Mouse (Mus musculus) urinary bladder, postnatal 14 days (tissue): Measurements from ENCODE around the gene Catip.

Experiments used
- DNase-seq: peaks from one replicate; pipeline ENCODE4 v3.0.0; 2021; ENCODE audit warnings: low spot score

Catip gene

GRCm38 (mm10) chr1:74343161-74343560 is 18.7 kb upstream of the Catip start:
- DNase-seq, result no peak

- DNase-seq, result no peak
Measured at GRCm38 (mm10) chr1:74344163-74344916, 17.6 kb upstream of the Catip start.

DNA sequence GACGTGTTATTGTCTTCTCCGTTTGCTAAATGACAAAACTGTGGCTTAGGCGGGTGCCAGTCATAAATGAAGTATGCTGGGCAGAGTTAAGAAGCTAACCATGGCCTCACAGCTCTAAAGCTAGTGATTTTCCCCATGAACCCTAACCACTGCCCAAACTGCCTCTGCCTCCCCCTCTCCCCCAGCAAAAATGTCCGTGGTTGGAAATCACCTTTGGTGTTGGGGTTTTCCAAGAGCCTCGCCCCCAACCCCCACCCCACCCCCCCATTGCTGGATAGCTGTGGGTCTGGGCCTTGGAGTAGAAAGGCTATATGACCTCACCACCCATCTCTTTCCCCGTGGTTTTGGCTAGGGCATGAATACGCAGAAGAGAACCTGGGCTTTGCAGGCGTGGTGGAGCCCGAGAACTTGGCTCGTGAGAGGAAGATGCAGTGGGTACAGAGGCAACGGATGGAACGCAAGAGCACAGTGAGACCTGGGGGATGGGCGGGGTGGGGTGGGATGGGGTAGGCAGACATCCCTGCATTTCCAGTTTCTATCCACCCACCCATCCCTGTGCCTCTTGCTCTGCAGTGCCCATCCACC is 10.6 kb upstream of the Catip start:
- DNase-seq, result no peak

- no peak for DNase-seq
Measured at GRCm38 (mm10) chr1:74352532-74353096, 9.3 kb upstream of the Catip start.

DNA sequence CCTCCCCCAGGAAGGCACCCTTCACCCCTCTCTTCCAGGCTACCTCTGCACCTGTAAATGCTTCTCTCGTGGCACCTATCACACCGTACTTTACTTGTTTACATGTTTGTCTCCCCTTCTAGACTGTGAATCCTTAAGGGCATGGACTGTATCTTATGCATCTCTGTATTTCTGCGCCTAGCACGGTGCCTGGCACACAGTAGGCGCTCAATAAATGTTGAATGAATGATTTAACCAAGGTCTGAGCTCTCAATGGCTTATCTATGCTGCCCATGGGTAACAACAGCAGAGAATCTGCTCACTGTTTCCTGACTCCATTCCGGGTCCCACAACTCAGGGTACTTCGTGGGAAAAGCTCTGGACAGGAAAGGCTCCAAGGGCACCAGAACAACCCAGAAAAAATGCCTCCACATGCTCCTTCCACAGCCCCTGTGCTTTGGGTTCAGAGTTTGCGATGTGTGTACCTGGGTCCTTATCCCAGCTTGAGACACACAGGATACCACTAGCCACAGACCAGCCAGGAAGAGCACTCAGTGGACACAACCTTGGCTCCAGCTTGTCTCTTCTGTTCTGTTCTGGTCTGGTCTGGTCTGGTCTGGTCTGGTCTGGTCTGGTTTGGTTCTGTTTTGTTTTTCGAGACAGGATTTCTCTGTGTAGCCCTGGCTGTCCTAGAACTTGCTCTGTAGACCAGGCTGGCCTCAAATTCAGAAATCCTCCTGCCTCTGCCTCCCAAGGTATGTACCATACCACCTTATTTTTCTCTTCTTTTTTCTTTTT is 8.3 kb upstream of the Catip start:
- DNase-seq, result no peak

DNA sequence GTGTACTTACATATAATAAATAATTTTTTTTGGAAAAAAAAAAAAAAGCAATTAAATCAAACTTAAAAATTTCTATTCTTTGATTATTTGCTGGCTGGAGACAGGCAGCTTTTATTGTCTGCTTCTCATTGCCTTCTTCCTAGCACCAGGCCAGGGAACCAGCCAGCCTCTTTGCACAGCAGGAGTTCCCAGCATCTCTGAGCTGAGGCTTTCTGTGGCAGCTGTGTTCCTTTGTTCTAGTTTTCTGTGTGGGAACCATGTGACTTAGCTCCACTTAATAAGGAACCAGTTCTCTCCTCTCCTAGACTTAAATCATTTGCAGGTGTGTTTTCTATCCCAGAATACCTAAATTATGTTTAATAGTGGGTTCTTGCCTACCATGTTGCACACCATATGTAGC is 4.4 kb upstream of the Catip start:
- no peak for DNase-seq

GRCm38 (mm10) chr1:74359952-74360517 is 1.9 kb upstream of the Catip start:
- DNase-seq, result no peak

DNA sequence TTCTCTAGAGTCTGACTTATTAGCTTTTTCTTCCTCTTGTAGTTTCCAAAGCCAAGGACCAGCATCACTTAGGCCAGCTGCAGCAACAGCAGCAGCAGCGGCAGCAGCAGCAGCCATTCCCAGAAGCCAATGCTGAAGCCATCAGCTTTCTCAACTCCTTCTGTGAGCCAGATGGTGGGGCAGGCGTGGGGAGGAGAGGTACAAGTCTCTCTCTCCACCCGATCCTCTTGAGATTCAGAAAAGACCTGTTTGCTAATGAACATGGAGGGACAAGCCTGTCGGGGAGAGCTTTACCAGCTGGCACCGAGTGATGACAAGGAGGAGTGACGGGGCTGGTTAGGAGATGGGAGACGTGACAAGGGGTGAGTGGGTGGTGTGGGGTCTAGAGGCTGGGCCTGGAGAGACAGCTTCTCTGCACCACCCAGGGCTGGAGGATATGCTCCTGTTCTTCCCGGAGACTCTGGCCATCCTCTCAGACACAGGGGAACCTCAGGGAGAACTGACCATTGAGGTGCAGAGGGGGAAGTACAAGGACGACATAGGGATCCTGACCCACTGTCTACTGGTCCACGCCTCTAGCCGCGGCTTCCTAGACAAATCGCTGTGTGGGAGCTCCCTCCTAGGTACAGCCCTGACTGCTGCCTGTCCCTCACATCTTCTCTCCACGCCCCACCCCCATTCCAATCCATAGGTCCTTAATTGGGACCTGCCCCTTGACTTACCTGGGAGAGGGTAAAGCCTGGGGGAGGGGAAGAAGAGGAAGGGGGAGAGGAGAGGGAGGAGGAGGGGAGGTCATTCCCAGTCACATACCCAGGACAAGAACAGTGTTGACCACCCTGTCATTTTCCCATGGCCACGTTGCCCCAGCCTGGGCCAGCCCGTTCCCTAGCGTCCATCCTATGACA is 669 bp downstream of the Catip start:
- no peak for DNase-seq

DNA sequence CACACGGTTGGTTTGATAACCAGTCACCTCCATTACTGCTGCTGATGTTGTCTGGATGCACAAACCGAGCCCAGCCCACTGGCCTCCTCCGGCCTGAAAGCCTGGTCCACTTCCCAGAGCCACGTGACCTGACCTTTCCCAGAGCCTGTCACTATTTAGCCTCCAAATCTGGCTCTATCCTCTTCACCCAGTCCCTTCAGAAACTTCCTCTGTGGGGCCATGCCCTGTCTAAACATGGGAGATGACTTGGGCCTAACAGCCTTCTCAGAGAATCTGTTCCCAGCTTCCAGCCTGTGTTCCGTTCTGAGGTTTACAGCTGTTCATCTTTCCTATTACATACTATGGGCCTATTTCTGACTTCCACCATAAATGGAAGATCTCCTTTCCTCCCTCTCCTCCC is 1.5 kb downstream of the Catip start:
- DNase-seq, result no peak

GRCm38 (mm10) chr1:74364270-74364669 is 2.4 kb downstream of the Catip start:
- DNase-seq, result no peak

DNA sequence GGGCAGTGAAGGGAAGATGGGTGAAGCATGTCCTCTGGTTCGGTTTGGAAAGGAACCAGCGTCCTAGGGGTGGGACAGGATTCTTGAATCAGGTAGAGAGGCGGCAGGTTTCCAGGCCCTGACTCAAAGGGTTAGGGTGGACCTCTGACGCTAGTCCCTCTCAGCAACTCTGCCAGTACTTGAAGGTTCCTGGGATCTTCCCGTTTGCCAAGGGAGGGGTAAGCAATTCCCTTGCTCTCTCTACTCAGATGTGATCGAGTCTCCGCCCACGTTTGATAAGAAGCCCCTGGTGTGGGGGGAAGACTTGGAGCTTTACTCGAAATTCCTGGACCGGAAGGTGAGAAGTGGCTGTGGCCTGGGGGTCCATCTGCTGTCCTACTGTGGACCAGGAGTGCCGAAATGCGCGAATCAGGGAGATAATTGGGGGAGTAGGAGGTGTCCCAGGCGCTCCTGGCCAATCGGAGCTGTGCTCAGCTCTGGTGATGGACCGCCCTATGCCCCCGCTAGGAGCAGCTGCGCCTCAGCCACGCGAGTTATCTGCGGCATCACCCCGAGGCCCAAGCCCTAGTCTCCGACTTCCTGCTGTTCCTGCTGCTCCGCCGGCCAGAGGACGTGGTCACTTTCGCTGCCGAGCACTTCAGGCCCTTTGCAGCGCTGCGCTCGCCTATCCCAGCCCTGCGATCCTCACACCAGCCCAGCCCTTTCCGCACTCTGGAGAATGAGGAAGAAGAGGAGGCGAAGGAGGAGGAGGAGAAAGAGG is 6.2 kb downstream of the Catip start:
- DNase-seq, result peak; percentile 74

- DNase-seq, result no peak
Measured at GRCm38 (mm10) chr1:74370040-74370439, 8.1 kb downstream of the Catip start.

GRCm38 (mm10) chr1:74373372-74373771 is 11.5 kb downstream of the Catip start:
- DNase-seq, result no peak

GRCm38 (mm10) chr1:74374980-74375379 is 13.1 kb downstream of the Catip start, which contains the start of gene Slc11a1:
Slc11a1 (plus strand) TSS chr1:74375195.
- DNase-seq, result no peak

DNA sequence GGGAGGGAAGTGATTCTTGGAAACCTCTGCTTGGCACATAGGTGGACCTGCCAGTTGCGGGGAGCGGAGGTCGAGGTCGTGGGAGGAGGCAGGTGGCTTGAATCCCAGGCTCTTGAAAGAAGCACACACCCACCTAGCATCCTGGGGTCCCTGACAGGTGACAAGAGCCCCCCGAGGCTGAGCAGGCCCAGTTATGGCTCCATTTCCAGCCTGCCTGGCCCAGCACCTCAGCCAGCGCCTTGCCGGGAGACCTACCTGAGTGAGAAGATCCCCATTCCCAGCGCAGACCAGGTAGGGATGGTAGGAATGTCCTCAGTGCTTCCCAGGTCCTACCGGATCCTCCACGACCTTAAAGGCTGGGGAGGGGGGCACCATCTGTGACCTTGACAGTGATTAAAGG is 13.7 kb downstream of the Catip start:
- DNase-seq, result no peak

DNA sequence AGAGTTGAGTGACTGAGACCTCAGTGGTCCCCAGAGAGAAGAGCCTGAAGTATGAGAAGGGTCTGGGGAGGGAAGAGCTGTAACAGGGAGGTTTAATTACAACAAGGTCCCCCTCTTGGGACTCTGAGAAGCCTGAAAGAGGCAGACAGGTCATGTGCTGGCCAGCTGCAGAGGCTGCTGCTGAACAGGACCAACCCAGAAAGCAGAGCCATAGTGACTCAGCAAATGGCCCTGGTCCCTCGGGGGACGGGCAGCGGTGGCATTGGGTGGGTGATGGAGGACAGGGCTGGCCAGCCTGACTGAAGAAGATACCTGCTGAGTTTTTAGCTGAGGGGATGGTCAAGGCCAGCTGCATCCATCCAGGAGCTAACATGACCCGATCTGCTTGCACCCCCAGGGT is 14.5 kb downstream of the Catip start:
- DNase-seq, result no peak

DNA sequence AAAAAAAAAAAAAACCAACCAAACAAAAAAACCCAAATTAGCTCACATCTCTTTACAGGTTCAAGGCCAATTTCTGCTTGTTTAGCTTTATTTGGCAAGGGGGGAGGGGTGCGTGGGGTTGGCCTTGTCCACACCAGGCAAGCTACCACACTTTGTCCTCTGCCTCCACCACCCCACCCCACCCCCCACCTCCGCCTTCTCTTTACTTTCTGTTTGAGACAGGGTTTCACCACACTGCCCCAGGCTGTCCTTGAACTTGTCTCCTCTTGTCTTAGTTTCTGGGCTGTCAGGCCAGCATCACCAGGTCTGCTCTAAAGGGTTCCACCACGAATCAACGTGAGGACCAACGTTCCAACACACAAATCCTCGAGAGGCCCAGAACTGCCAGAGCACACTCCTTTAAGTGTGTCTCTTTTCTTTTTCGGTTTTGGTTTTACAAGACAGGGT is 17.2 kb downstream of the Catip start:
- no peak for DNase-seq

DNA sequence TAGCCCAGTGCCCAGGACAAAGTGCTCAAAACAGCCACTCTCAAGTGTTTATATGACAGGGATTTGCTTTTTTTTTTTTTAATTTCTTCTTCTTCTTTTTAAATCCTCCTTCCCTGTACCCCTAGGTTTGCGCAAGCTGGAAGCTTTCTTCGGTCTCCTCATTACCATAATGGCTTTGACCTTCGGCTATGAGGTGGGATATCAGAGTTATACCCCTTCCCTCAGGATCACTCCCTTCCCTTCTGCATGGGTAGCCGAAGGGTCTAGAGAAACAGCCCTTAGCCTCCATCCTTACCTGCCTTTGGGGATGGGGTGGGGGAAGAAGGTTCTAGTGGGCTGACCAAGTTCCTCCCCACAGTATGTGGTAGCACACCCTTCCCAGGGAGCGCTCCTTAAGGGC is 18.6 kb downstream of the Catip start:
- DNase-seq, result no peak

DNA sequence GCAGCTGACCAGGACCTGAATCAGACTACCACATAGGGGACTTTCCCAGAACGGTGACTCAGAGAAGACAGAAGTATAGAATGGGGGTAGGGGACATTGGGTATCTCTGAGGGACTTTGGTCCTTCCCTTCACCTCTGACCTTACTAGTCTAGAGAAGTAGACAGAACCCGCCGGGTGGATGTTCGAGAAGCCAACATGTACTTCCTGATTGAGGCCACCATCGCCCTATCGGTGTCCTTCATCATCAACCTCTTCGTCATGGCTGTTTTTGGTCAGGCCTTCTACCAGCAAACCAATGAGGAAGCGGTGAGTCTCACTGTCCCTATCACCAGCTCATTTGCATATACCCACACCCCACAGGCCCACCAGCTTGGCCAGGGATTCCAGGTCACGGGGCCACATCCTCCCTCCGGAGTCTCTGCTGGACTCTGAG is 19.7 kb downstream of the Catip start:
- DNase-seq, result no peak

- DNase-seq, result no peak
Measured at GRCm38 (mm10) chr1:74383385-74383784, 21.5 kb downstream of the Catip start.
